Mouse (Mus musculus) lung, embryonic 16.5 days (tissue): ENCODE measurements around the gene 4930544D05Rik. TPM values are rescaled to one million over a fixed set of nuclear protein-coding genes. Genes with fewer than 3 reads are reported as not detected.

ENCODE experiments used
- ATAC-seq: fragments of 200-750 bp; cut with Nextera tagmentation; 2 replicates; pipeline ENCODE4 v1.8.0; 2017; ENCODE audit warnings: low read depth, mild to moderate bottlenecking, moderate library complexity
- H3K27ac ChIP-seq: fragments of 300-500 bp; sonication (generic); 2 replicates; pipeline ENCODE4 v1.5.1; 2014; ENCODE audit warnings: mild to moderate bottlenecking, control low read depth, low read length
- H3K27me3 ChIP-seq: fragments of 300-500 bp; sonication (generic); 2 replicates; pipeline ENCODE4 v1.6.1; 2014; ENCODE audit warnings: low read depth, low read length, mixed read lengths; ENCODE audit not compliant: control insufficient read depth, insufficient read depth
- H3K36me3 ChIP-seq: fragments of 300-500 bp; sonication (generic); 2 replicates; pipeline ENCODE4 v1.6.1; 2014; ENCODE audit warnings: low read length; ENCODE audit not compliant: control insufficient read depth, insufficient read depth
- H3K4me1 ChIP-seq: fragments of 300-500 bp; sonication (generic); replicated peaks from 2 replicates; pipeline ENCODE4 v1.6.1; 2014; ENCODE audit warnings: low read length, mixed read lengths; ENCODE audit not compliant: control insufficient read depth, insufficient read depth
- H3K4me2 ChIP-seq: fragments of 300-500 bp; sonication (generic); 2 replicates; pipeline ENCODE4 v1.6.1; 2014; ENCODE audit warnings: low read depth, low read length, control low read depth
- H3K4me3 ChIP-seq: fragments of 300-500 bp; sonication (generic); 2 replicates; pipeline ENCODE4 v1.5.1; 2014; ENCODE audit warnings: mild to moderate bottlenecking, low read length, control low read depth
- H3K9ac ChIP-seq: fragments of 300-500 bp; sonication (generic); 2 replicates; pipeline ENCODE4 v1.6.1; 2014; ENCODE audit warnings: low read length, control low read depth
- H3K9me3 ChIP-seq: fragments of 300-500 bp; sonication (generic); 2 replicates; pipeline ENCODE4 v1.6.1; 2016; ENCODE audit warnings: low read length; ENCODE audit not compliant: control insufficient read depth
- WGBS: fragments of 180-500 bp; shearing (Covaris S2); extraction: QIAGEN DNeasy Blood & Tissue Kit; methylation state at CpG from one replicate; pipeline ENCODE4 v1.1.7; 2014; 5-methylcytosine and 5-hydroxymethylcytosine counted together
- polyA plus RNA-seq: library from polyadenylated mRNA; unstranded; fragments of >200 nt; fragmentation: Nextera tagmentation; extraction: Ambion mirVana; gene quantifications from 2 replicates; pipeline ENCODE4 v1.2.1, GENCODE M21; 2015

The 4930544D05Rik gene
- polyA plus RNA-seq, 1 experiment from 2014 or later: not detected

- H3K9me3 ChIP-seq: no peaks in the 10 kb centered on the region
- H3K4me2 ChIP-seq: no peak overlapping the region
- H3K4me3 ChIP-seq: no peak overlapping the region
- peaks cover 58% of the 10 kb centered on the region for H3K4me1 ChIP-seq
- WGBS: 52% methylated on average over 5 of the region's 5 CpGs
- H3K27me3 ChIP-seq: no peaks in the 10 kb centered on the region
- 0 out of 2 replicates have a peak overlapping the region, but pooled peaks have one; percentile 44 for H3K27ac ChIP-seq
- ATAC-seq: no peak
- H3K36me3 ChIP-seq: no peaks in the 10 kb centered on the region
- no peak overlapping the region for H3K9ac ChIP-seq
These were observed 35.3 kb upstream of the 4930544D05Rik start for GRCm38 (mm10) chr11:70580358-70580720.

- peaks cover 60% of the 10 kb centered on the region for H3K4me1 ChIP-seq
- WGBS: 67% methylated on average over 3 of the region's 3 CpGs
- ATAC-seq: no peak
These were observed 34.7 kb upstream of the 4930544D05Rik start for GRCm38 (mm10) chr11:70580921-70581320.

GRCm38 (mm10) chr11:70582196-70582595 lies 33.5 kb upstream of the 4930544D05Rik start:
- no peak overlapping the region for H3K4me2 ChIP-seq
- no peaks in the 10 kb centered on the region for H3K27me3 ChIP-seq
- H3K4me3 ChIP-seq: no peak overlapping the region
- H3K4me1 ChIP-seq: peaks cover 56% of the 10 kb centered on the region
- no peaks in the 10 kb centered on the region for H3K9me3 ChIP-seq
- ATAC-seq: no peak
- H3K9ac ChIP-seq: no peak overlapping the region
- no peaks in the 10 kb centered on the region for H3K36me3 ChIP-seq
- 0 out of 2 replicates have a peak overlapping the region, but pooled peaks have one; percentile 58 for H3K27ac ChIP-seq
- 36% methylated on average over 3 of the region's 3 CpGs for WGBS

More at GRCm38 (mm10) chr11:70580921-70581320, 34.7 kb upstream of the 4930544D05Rik start:
- Histone ChIP-seq H3K27ac (no peak overlapping the region), H3K4me3 (no peak overlapping the region), H3K27me3 (no peaks in the 10 kb centered on the region), H3K4me2 (no peak overlapping the region), H3K9ac (no peak overlapping the region), H3K36me3 (no peaks in the 10 kb centered on the region), H3K9me3 (no peaks in the 10 kb centered on the region)

GRCm38 (mm10) chr11:70583022-70583714 lies 32.5 kb upstream of the 4930544D05Rik start:
- ATAC-seq: 0 out of 2 replicates have a peak, but pooled peaks have one; percentile 23
- H3K4me3 ChIP-seq: no peak overlapping the region
- H3K36me3 ChIP-seq: no peaks in the 10 kb centered on the region
- peaks cover 49% of the 10 kb centered on the region for H3K4me1 ChIP-seq
- no peak overlapping the region for H3K9ac ChIP-seq
- no peaks in the 10 kb centered on the region for H3K27me3 ChIP-seq
- H3K27ac ChIP-seq: peak overlapping the region; percentile 58
- 34% methylated on average over 6 of the region's 6 CpGs for WGBS
- no peak overlapping the region for H3K4me2 ChIP-seq
- H3K9me3 ChIP-seq: no peaks in the 10 kb centered on the region

GRCm38 (mm10) chr11:70583775-70584174 lies 31.9 kb upstream of the 4930544D05Rik start:
- H3K27ac ChIP-seq: peak overlapping the region; percentile 58
- H3K27me3 ChIP-seq: no peaks in the 10 kb centered on the region
- H3K9me3 ChIP-seq: no peaks in the 10 kb centered on the region
- WGBS: 75% methylated on average over 7 of the region's 7 CpGs
- no peak overlapping the region for H3K9ac ChIP-seq
- H3K4me1 ChIP-seq: peaks cover 44% of the 10 kb centered on the region
- no peak overlapping the region for H3K4me3 ChIP-seq
- ATAC-seq: no peak
- no peaks in the 10 kb centered on the region for H3K36me3 ChIP-seq
- H3K4me2 ChIP-seq: no peak overlapping the region

GRCm38 (mm10) chr11:70585457-70585856 lies 30.2 kb upstream of the 4930544D05Rik start:
- H3K9ac ChIP-seq: no peak overlapping the region
- H3K4me3 ChIP-seq: no peak overlapping the region
- no peaks in the 10 kb centered on the region for H3K27me3 ChIP-seq
- H3K4me1 ChIP-seq: peaks cover 28% of the 10 kb centered on the region
- H3K9me3 ChIP-seq: no peaks in the 10 kb centered on the region
- no peak overlapping the region for H3K4me2 ChIP-seq
- H3K27ac ChIP-seq: 0 out of 2 replicates have a peak overlapping the region, but pooled peaks have one; percentile 36
- 32% methylated on average over 7 of the region's 7 CpGs for WGBS
- peak; percentile 80 for ATAC-seq
- H3K36me3 ChIP-seq: no peaks in the 10 kb centered on the region

GRCm38 (mm10) chr11:70586261-70586660 lies 29.4 kb upstream of the 4930544D05Rik start:
- WGBS: 75% methylated on average over 3 of the region's 3 CpGs
- ATAC-seq: no peak
- no peaks in the 10 kb centered on the region for H3K27me3 ChIP-seq
- H3K4me2 ChIP-seq: no peak overlapping the region
- H3K4me3 ChIP-seq: no peak overlapping the region
- H3K36me3 ChIP-seq: no peaks in the 10 kb centered on the region
- no peak overlapping the region for H3K9ac ChIP-seq
- no peak overlapping the region for H3K27ac ChIP-seq
- H3K9me3 ChIP-seq: no peaks in the 10 kb centered on the region
- peaks cover 28% of the 10 kb centered on the region for H3K4me1 ChIP-seq

- no peak for ATAC-seq
- H3K36me3 ChIP-seq: no peaks in the 10 kb centered on the region
- H3K27me3 ChIP-seq: no peaks in the 10 kb centered on the region
- 66% methylated on average over 5 of the region's 5 CpGs for WGBS
- H3K4me3 ChIP-seq: no peak overlapping the region
- H3K9ac ChIP-seq: no peak overlapping the region
- no peaks in the 10 kb centered on the region for H3K9me3 ChIP-seq
- peaks cover 28% of the 10 kb centered on the region for H3K4me1 ChIP-seq
- H3K27ac ChIP-seq: no peak overlapping the region
- no peak overlapping the region for H3K4me2 ChIP-seq
These were observed 28.7 kb upstream of the 4930544D05Rik start for GRCm38 (mm10) chr11:70586954-70587353.

GRCm38 (mm10) chr11:70591733-70592132 lies 23.9 kb upstream of the 4930544D05Rik start:
- H3K4me2 ChIP-seq: no peak overlapping the region
- no peak for ATAC-seq
- no peak overlapping the region for H3K9ac ChIP-seq
- H3K4me1 ChIP-seq: 0 out of 2 replicates have a peak, but pooled peaks cover 2% of the 10 kb centered on the region
- H3K27ac ChIP-seq: no peak overlapping the region
- H3K27me3 ChIP-seq: no peaks in the 10 kb centered on the region
- H3K4me3 ChIP-seq: no peak overlapping the region
- WGBS: 80% methylated on average over 1 of the region's 1 CpGs
- no peaks in the 10 kb centered on the region for H3K36me3 ChIP-seq
- H3K9me3 ChIP-seq: no peaks in the 10 kb centered on the region
